Mouse (Mus musculus) thymus, adult 2 months (tissue): Measurements from ENCODE around the gene Mau2.

Experiments
- CTCF ChIP-seq: fragments of 200-500 bp; IDR thresholded peaks from 2 replicates; pipeline ENCODE4 v1.5.1; 2012; ENCODE audit warnings: mild to moderate bottlenecking, control low read depth, low read length, moderate library complexity, borderline replicate concordance; ENCODE audit not compliant: control insufficient read depth, poor library complexity, insufficient read depth; ENCODE audit errors: extremely low read depth
- POLR2A ChIP-seq: fragments of 200-500 bp; IDR thresholded peaks from 2 replicates; pipeline ENCODE4 v1.6.1; 2012; ENCODE audit warnings: mild to moderate bottlenecking, low read length, control low read depth, moderate library complexity; ENCODE audit not compliant: control insufficient read depth, poor library complexity, insufficient read depth; ENCODE audit errors: extremely low read depth

DNA sequence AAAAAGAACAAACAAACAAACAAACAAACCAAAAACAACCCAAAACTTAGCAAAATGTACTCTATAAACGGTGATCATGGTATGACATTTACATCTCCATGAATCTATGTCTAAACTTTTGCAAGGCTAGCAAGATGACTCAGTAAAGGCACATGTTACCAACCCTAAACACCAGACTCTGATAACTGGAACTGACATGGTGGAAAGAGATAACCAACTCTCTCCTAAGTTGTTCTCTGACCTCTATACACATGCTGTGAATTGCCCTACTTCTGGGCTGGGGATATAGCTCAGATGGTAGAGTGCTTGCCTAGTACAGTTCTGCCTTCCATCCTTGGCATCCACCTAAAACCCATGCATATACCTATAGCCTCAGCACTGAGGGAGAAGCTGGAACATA lies 4.5 kb downstream of the Mau2 start:
- no peak for TF ChIP-seq POLR2A
- TF ChIP-seq CTCF, result no peak
